Mouse (Mus musculus) embryonic facial prominence, embryonic 14.5 days (tissue): ENCODE results near the gene Cnp. TPM values are rescaled to one million over a fixed set of nuclear protein-coding genes. Genes with fewer than 3 reads are reported as not detected.
"Not testable (repeated sequence)": the region's sequence is repeated elsewhere in the genome, so short reads cannot be mapped to it uniquely, and the experiment has no call there.

Experiments
- ATAC-seq: fragments of 200-750 bp; cut with Nextera tagmentation; 2 replicates; pipeline ENCODE4 v1.8.0; 2017; ENCODE audit warnings: low read depth, moderate number of reproducible peaks, moderate TSS enrichment
- DNase-seq: peaks from one replicate; pipeline ENCODE4 v3.0.0-alpha.2; 2015; ENCODE audit warnings: low spot score
- H3K27ac ChIP-seq: fragments of 300-500 bp; sonication (generic); replicated peaks from 2 replicates; pipeline ENCODE4 v1.5.1; 2014; ENCODE audit warnings: low read depth, mild to moderate bottlenecking, low read length, moderate library complexity
- H3K27me3 ChIP-seq: fragments of 300-500 bp; sonication (generic); replicated peaks from 2 replicates; pipeline ENCODE4 v1.6.1; 2014; ENCODE audit warnings: low read length; ENCODE audit not compliant: control insufficient read depth, insufficient read depth
- H3K36me3 ChIP-seq: fragments of 300-500 bp; sonication (generic); 2 replicates; pipeline ENCODE4 v1.6.1; 2014; ENCODE audit warnings: low read length, mixed read lengths; ENCODE audit not compliant: control insufficient read depth, insufficient read depth
- H3K4me1 ChIP-seq: fragments of 300-500 bp; sonication (generic); 2 replicates; pipeline ENCODE4 v1.6.1; 2014; ENCODE audit warnings: antibody characterized with exemption, low read length; ENCODE audit not compliant: control insufficient read depth, insufficient read depth
- H3K4me2 ChIP-seq: fragments of 300-500 bp; sonication (generic); 2 replicates; pipeline ENCODE4 v1.6.1; 2014; ENCODE audit warnings: low read depth, mild to moderate bottlenecking, low read length, moderate library complexity, mixed read lengths
- H3K4me3 ChIP-seq: fragments of 300-500 bp; sonication (generic); 2 replicates; pipeline ENCODE4 v1.5.1; 2014; ENCODE audit warnings: low read depth, mild to moderate bottlenecking, low read length
- H3K9ac ChIP-seq: fragments of 300-500 bp; sonication (generic); 2 replicates; pipeline ENCODE4 v1.6.1; 2014; ENCODE audit warnings: low read depth, mild to moderate bottlenecking, low read length, moderate library complexity, mixed read lengths
- H3K9me3 ChIP-seq: fragments of 300-500 bp; sonication (generic); 2 replicates; pipeline ENCODE4 v1.6.1; 2016; ENCODE audit warnings: low read length; ENCODE audit not compliant: control insufficient read depth
- WGBS: fragments of 180-500 bp; shearing (Covaris S2); extraction: QIAGEN DNeasy Blood & Tissue Kit; methylation state at CpG from one replicate; pipeline ENCODE4 v1.1.7; 2014; 5-methylcytosine and 5-hydroxymethylcytosine counted together
- polyA plus RNA-seq: library from polyadenylated mRNA; unstranded; fragments of >200 nt; fragmentation: Nextera tagmentation; extraction: Ambion mirVana; gene quantifications from 2 replicates; pipeline ENCODE4 v1.2.1, GENCODE M21; 2014

Cnp gene
- polyA plus RNA-seq, 1 experiment from 2014 or later: 33.6 TPM

DNA sequence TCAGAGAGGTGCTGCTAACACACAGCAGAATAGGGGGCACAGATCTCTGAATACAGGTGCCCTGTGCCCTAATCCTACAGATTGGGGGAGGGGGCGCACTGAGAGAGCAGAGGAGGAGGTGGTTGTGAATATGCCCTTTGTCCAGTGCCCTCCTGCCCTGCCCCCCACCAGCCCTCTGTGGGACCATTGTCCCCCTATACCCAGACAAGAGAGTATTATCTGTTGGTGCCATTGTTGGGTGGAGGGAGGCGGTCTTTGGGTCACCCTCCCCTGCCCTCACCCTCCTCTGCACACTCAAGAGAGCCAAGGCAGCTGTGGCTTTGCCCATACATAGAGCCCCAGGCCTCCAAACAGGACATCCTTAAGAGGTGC lies 766 bp downstream of the Cnp start:
- Histone ChIP-seq H3K9me3 (no peaks in the 10 kb centered on the region), H3K4me2 (peak overlapping the region; percentile 81), H3K4me3 (peak overlapping the region; percentile 68), H3K27ac (no peak overlapping the region), H3K27me3 (peaks cover 10% of the 10 kb centered on the region; the same call in 1 of the 2 replicates), H3K9ac (peak overlapping the region; percentile 74), H3K36me3 (peaks cover 24% of the 10 kb centered on the region), H3K4me1 (peaks cover 15% of the 10 kb centered on the region)
- 28% methylated on average over 2 of the region's 2 CpGs for WGBS
- ATAC-seq (no peak), DNase-seq (no peak)

DNA sequence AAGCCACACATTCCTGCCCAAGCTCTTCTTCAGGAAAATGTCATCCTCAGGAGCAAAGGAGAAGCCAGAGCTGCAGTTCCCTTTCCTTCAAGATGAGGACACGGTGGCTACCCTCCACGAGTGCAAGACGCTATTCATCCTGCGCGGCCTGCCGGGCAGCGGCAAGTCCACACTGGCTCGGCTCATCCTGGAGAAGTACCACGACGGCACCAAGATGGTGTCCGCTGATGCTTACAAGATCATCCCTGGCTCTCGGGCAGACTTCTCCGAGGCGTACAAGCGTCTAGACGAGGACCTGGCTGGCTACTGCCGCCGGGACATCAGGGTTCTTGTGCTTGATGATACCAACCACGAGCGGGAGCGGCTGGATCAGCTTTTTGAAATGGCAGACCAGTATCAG lies 1.6 kb downstream of the Cnp start:
- Histone ChIP-seq H3K4me1 (peaks cover 11% of the 10 kb centered on the region), H3K27me3 (peaks cover 2% of the 10 kb centered on the region; the same call in 1 of the 2 replicates), H3K4me2 (peak overlapping the region; percentile 81), H3K36me3 (peaks cover 31% of the 10 kb centered on the region), H3K4me3 (no peak overlapping the region), H3K9me3 (no peaks in the 10 kb centered on the region), H3K9ac (peak overlapping the region; percentile 30; the same call in 1 of the 2 replicates), H3K27ac (no peak overlapping the region)
- WGBS: 61% methylated on average over 21 of the region's 21 CpGs
- DNase-seq: no peak
- ATAC-seq: no peak

- Histone ChIP-seq H3K4me3 (no peak overlapping the region), H3K4me1 (peaks cover 10% of the 10 kb centered on the region; the same call in 1 of the 2 replicates), H3K36me3 (peaks cover 49% of the 10 kb centered on the region), H3K27ac (no peak overlapping the region), H3K27me3 (no peaks in the 10 kb centered on the region), H3K9ac (no peak overlapping the region), H3K4me2 (no peak overlapping the region), H3K9me3 (no peaks in the 10 kb centered on the region)
- 79% methylated on average over 8 of the region's 8 CpGs for WGBS
- ATAC-seq (no peak), DNase-seq (no peak)
Measured at GRCm38 (mm10) chr11:100577852-100578599, 3.3 kb downstream of the Cnp start.

- Histone ChIP-seq H3K4me1 (peaks cover 10% of the 10 kb centered on the region; the same call in 1 of the 2 replicates), H3K9me3 (no peaks in the 10 kb centered on the region), H3K27me3 (no peaks in the 10 kb centered on the region), H3K4me3 (no peak overlapping the region), H3K36me3 (peaks cover 61% of the 10 kb centered on the region), H3K4me2 (no peak overlapping the region), H3K9ac (no peak overlapping the region), H3K27ac (no peak overlapping the region)
- WGBS: 93% methylated on average over 9 of the region's 9 CpGs
- DNase-seq: no peak
- ATAC-seq: no peak
Measured at GRCm38 (mm10) chr11:100579116-100579799, 4.6 kb downstream of the Cnp start.

DNA sequence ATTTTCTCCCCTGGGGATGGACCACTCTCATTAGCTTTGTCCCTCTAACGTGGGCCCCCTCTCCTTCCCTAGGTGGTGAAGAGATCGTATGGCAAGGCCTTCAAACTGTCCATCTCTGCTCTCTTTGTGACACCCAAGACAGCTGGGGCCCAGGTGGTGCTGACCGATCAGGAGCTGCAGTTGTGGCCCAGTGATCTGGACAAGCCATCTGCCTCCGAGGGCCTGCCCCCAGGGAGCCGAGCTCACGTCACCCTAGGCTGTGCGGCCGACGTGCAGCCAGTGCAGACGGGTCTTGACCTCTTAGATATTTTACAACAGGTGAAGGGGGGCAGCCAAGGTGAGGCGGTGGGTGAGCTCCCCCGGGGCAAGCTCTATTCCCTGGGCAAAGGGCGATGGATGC lies 5.6 kb downstream of the Cnp start:
- H3K4me1 ChIP-seq: peaks cover 10% of the 10 kb centered on the region; the same call in 1 of the 2 replicates
- no peak overlapping the region for H3K4me2 ChIP-seq
- no peak for DNase-seq
- 93% methylated on average over 12 of the region's 13 CpGs for WGBS
- no peak overlapping the region for H3K27ac ChIP-seq
- no peak overlapping the region for H3K4me3 ChIP-seq
- H3K27me3 ChIP-seq: no peaks in the 10 kb centered on the region
- H3K9me3 ChIP-seq: no peaks in the 10 kb centered on the region
- H3K9ac ChIP-seq: no peak overlapping the region
- no peak for ATAC-seq
- H3K36me3 ChIP-seq: peaks cover 72% of the 10 kb centered on the region

DNA sequence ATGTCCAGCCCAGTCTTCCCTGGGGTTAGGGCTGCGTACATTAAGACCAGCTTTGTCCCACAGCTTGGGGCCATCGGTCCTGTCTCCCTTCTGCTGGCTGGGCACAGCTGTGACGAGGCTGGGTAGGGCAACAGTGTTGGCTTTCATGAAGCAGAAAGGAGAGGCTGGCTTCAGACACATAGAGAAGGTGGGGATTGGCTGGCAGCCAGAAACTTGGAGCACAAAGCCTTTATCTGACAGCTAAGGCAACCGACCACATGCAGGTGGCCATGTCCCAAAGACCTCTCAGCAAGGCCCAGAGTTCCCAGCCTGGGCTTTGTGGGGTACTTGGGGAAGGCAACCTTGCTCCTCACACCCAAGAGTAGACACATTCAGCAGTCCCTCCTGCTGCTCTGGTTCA lies 7.1 kb downstream of the Cnp start:
- WGBS: 81% methylated on average over 4 of the region's 4 CpGs
- DNase-seq (peak; percentile 58), ATAC-seq (peak; percentile 48; the same call in 1 of the 2 replicates)
- no peaks in the 10 kb centered on the region for H3K27me3 ChIP-seq
- H3K36me3 ChIP-seq: peaks cover 86% of the 10 kb centered on the region
- H3K9ac ChIP-seq: no peak overlapping the region
- H3K27ac ChIP-seq: no peak overlapping the region
- H3K4me3 ChIP-seq: no peak overlapping the region
- H3K9me3 ChIP-seq: no peaks in the 10 kb centered on the region
- H3K4me1 ChIP-seq: no peaks in the 10 kb centered on the region
- H3K4me2 ChIP-seq: no peak overlapping the region

DNA sequence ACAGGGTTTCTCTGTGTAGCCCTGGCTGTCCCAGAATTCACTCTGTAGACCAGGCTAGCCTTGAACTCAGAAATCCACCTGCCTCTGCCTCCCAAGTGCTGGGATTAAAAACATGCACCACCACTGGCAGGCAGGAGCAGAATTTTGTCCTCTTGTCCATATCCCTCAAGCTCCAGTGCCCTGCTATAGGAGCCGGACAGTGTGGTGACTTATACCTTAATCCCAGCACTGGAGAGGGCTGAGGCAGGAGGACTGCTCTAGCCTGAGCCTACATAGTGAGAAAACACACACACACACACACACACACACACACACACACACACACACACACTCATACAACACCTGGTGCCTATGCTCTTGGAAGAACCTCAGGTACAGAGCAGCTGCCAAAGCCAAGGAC lies 7.7 kb downstream of the Cnp start:
- peaks cover 93% of the 10 kb centered on the region for H3K36me3 ChIP-seq
- H3K9ac ChIP-seq, H3K27ac ChIP-seq, DNase-seq, ATAC-seq, H3K4me2 ChIP-seq, H3K4me3 ChIP-seq, H3K27me3 ChIP-seq, H3K9me3 ChIP-seq, H3K4me1 ChIP-seq: not testable (repeated sequence)
- WGBS: 94% methylated on average over 1 of the region's 1 CpGs

- Histone ChIP-seq H3K27ac (no peak overlapping the region), H3K4me1 (no peaks in the 10 kb centered on the region), H3K27me3 (no peaks in the 10 kb centered on the region), H3K9me3 (no peaks in the 10 kb centered on the region), H3K36me3 (peaks cover 97% of the 10 kb centered on the region), H3K9ac (no peak overlapping the region), H3K4me3 (no peak overlapping the region), H3K4me2 (no peak overlapping the region)
- no peak for ATAC-seq
- WGBS: 97% methylated on average over 2 of the region's 2 CpGs
- no peak for DNase-seq
Measured at GRCm38 (mm10) chr11:100582836-100583235, 8.1 kb downstream of the Cnp start.
